Mouse (Mus musculus): ENCODE measurements around the gene Gm42957.

DNA sequence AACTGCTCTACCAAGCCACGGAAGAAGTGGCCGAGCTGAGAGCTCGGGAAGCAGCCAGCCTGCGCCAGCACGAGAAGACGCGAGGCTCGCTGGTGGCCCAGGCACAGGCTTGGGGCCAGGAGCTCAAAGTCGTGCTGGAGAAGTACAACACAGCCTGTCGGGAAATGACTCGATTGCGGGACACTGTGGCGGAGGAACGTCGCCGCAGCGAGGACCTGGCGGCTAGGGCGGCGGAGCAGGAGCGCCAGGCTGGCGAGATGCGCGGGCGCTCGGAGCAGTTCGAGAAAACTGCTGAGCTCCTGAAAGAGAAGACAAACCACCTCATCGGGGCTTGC, 49.5 kb downstream of the Gm42957 start:
- no peak for TF ChIP-seq CTCF (IDR thresholded peaks at IDR 0.05; ENCODE audit: borderline replicate concordance, control insufficient read depth, extremely low read depth, insufficient read depth, low read length, poor library complexity)
- no peak for TF ChIP-seq POLR2A (IDR thresholded peaks at IDR 0.05; ENCODE audit: control insufficient read depth, extremely low read depth, insufficient read depth, low read length, poor library complexity)
